Mouse (Mus musculus): ENCODE results near the gene Myod1.

- TF ChIP-seq POLR2A (IDR thresholded peaks at IDR 0.05; ENCODE audit: control insufficient read depth, low read depth, low read length) (no peak), CTCF (IDR thresholded peaks at IDR 0.05; ENCODE audit: control insufficient read depth, insufficient read depth, insufficient replicate concordance, low read depth, low read length) (no peak)
Measured at GRCm38 (mm10) chr7:46389456-46390085, 13.3 kb downstream of the Myod1 start.
